Mouse (Mus musculus): ENCODE results near the gene Pou2f1. TPM values are rescaled to one million over a fixed set of nuclear protein-coding genes. Genes with fewer than 3 reads are reported as not detected.

Gene Pou2f1
- polyA plus RNA-seq, 1 experiment, result 6.3 TPM

DNA sequence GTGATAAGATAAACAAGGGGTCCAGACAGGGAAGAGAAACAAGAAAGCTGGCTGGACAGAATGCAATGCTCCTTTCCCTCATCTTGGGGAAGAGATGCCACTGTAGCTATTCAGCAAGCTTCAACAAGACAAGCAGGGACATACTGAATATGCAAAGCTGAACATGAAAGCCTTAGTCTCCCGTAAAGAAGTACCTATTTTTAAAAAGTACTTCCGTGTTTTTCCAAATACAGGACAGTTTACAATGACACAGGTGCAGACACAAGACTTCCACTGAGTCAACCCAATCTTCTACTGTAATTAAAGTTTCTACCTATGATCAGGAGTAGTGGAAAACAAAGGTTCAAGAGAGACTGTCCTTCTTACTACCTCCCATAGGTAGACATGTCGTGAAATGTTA is 72.0 kb downstream of the Pou2f1 start:
- no peak for TF ChIP-seq CTCF (IDR thresholded peaks at IDR 0.05; ENCODE audit: borderline replicate concordance, insufficient read depth, low read length)
- no peak for TF ChIP-seq POLR2A (IDR thresholded peaks at IDR 0.05; ENCODE audit: low read depth, low read length)
- H3K4me1 ChIP-seq (ENCODE audit: control insufficient read depth, insufficient read depth, low read length), result no peaks in the 10 kb centered on the region
- H3K27ac ChIP-seq (ENCODE audit: insufficient read depth, low read length), result no peak overlapping the region

DNA sequence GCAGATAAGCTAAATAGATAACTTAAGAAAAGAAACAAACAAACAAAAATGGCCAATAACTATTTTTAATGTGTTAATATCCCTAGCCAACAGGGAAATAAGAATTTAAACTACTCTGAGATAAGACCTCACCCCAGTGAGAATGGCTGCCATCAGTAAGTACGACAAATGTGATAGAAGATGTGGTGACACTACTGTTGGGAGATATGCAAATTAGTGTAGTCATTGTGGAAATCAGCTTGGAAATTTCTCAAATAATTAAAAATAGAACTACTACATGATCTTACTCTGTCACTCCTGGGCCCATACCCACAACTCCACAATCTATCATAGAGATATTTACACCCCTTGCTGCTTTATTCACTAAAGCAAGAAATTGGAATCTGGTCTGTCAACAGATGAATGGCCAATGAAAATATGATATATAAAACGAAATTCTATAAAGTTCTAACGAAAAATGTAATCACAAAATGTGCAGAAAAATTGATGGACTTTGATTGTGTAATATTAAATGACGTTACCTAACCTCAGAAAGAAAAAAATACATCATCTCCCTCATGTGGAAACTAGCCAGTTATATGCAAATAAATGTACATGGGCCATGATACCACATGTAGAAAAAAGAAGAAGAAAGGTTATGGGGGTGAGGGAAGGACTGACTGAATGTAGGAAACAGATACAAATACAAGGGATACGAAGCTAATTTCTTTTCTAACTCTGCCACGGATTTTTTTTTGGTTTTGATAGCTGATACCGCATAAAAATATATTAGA is 74.8 kb downstream of the Pou2f1 start:
- Histone ChIP-seq H3K4me1 (ENCODE audit: control insufficient read depth, insufficient read depth, low read length) (no peaks in the 10 kb centered on the region), H3K27ac (ENCODE audit: insufficient read depth, low read length) (no peak overlapping the region), H3K4me3 (ENCODE audit: insufficient read depth, low read length) (no peak overlapping the region)
- no peak for TF ChIP-seq CTCF (IDR thresholded peaks at IDR 0.05; ENCODE audit: borderline replicate concordance, insufficient read depth, low read length)
- TF ChIP-seq POLR2A (IDR thresholded peaks at IDR 0.05; ENCODE audit: low read depth, low read length), result no peak

More for the DNA sequence above, 72.0 kb downstream of the Pou2f1 start:
- no peak overlapping the region for H3K4me3 ChIP-seq (ENCODE audit: insufficient read depth, low read length)

DNA sequence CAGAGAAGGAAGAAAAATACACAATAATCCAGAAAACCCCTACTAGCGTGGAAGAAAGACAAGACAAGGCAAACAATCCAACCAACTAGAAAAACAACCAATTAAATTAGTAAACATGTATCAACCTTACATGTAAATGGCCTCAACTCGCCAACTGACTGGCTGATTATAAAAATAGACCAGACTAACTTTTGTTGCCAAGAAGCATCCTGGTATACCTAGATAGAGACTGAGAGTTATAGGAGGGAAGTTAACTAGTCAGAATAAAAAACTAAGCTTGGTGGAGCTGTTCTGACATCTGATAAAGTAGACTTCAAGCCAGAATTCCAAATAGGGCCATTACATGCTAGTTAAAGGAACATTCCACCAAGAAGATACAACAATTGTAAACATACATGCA is 77.3 kb downstream of the Pou2f1 start:
- TF ChIP-seq CTCF (IDR thresholded peaks at IDR 0.05; ENCODE audit: borderline replicate concordance, insufficient read depth, low read length) (no peak), POLR2A (IDR thresholded peaks at IDR 0.05; ENCODE audit: low read depth, low read length) (no peak)
- no peak overlapping the region for H3K4me3 ChIP-seq (ENCODE audit: insufficient read depth, low read length)
- no peak overlapping the region for H3K27ac ChIP-seq (ENCODE audit: insufficient read depth, low read length)
- H3K4me1 ChIP-seq (ENCODE audit: control insufficient read depth, insufficient read depth, low read length), result no peaks in the 10 kb centered on the region

DNA sequence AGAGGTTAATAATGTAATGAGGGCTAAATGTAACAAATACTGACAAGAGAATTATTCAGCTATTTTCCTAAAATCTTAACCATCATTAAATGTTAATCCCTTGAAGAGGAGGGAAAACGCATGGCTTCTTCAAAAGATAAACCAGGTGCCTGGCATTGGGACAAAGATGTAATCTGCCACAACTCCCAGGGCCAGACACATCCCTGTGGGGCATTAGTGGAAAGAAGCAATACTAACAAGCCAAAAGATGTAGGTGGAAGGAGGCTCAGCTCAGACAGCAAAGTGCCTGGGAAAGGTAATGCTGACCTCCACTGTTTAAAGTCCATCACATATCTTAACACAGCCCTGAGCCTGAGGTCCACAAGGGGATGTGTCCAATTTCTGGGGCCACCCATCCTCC is 80.0 kb downstream of the Pou2f1 start:
- TF ChIP-seq POLR2A (IDR thresholded peaks at IDR 0.05; ENCODE audit: low read depth, low read length), result no peak
- TF ChIP-seq CTCF (IDR thresholded peaks at IDR 0.05; ENCODE audit: borderline replicate concordance, insufficient read depth, low read length), result no peak
- Histone ChIP-seq H3K4me3 (ENCODE audit: insufficient read depth, low read length) (no peak overlapping the region), H3K4me1 (ENCODE audit: control insufficient read depth, insufficient read depth, low read length) (no peaks in the 10 kb centered on the region), H3K27ac (ENCODE audit: insufficient read depth, low read length) (no peak overlapping the region)

DNA sequence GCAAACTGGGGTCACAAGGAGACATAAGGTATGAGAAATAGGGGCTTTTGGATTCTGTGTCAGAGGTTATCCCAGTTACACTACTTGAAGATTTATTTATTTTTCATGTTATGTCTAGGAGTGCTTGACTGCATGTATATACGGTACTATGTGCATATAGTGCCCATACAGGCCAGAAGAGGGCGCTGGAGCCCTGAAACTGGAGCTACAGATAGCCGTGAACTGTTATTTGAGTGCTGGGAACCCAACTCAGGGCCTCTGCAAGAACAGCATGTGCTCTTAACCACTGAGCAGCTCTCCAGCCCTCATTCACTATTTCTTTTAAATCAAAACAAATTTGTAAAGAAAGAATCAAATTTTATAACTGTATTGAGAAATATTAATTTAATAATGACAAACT is 81.5 kb downstream of the Pou2f1 start:
- no peak for TF ChIP-seq CTCF (IDR thresholded peaks at IDR 0.05; ENCODE audit: borderline replicate concordance, insufficient read depth, low read length)
- no peak for TF ChIP-seq POLR2A (IDR thresholded peaks at IDR 0.05; ENCODE audit: low read depth, low read length)
- H3K27ac ChIP-seq (ENCODE audit: insufficient read depth, low read length), result no peak overlapping the region
- no peak overlapping the region for H3K4me3 ChIP-seq (ENCODE audit: insufficient read depth, low read length)
- H3K4me1 ChIP-seq (ENCODE audit: control insufficient read depth, insufficient read depth, low read length), result no peaks in the 10 kb centered on the region

DNA sequence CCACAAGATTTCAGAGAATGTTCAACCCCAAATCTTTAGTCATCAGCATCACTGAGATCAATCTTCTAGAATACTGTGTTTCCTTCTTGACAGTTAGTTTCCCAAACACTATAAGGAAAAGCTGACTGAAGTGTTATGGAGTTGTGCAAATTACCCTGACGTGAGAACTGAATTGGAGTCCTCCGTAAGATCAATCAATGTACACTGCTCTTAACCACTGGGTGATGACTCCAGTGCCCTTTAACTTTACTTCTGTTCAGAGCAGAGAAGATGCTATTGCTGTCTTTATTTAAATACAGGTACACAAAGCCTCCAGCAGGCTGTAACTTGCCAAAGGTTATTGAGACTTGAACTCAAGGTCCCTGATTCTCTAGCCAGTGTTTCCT is 88.1 kb downstream of the Pou2f1 start:
- TF ChIP-seq CTCF (IDR thresholded peaks at IDR 0.05; ENCODE audit: borderline replicate concordance, insufficient read depth, low read length) (no peak), POLR2A (IDR thresholded peaks at IDR 0.05; ENCODE audit: low read depth, low read length) (no peak)

DNA sequence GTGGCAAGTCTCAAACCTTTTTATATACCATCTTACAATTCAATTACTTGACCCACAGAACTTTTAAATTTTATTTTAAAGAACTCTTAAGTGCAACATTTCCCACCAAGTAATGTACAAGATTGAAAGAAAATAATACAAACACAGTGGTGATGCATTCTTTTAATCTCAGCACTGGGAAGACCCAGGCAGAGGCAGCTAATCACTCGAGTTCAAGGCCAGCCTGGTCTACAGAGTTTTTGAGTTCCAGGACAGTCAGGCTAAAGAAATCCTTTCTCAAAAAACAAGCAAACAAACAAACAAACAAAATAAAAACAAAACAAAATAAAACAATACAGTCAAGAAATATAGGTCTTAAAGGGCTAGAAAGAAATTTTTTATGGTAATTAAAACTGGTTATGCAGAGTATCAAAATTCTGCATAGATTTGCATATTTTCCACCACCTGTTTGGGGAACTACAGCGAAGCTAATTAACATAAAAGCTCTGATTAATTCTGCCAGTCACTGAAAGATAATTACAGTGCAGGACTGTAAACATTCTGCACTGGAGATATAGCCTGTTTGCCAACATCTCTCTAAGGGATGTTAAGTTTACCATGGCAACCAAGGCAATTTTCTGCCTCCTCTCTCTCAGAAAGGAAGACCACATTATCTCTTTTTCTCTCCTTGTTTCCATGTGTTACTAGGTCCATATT is 88.6 kb downstream of the Pou2f1 start:
- Histone ChIP-seq H3K4me3 (ENCODE audit: insufficient read depth, low read length) (no peak overlapping the region), H3K4me1 (ENCODE audit: control insufficient read depth, insufficient read depth, low read length) (no peaks in the 10 kb centered on the region), H3K27ac (ENCODE audit: insufficient read depth, low read length) (no peak overlapping the region)
- TF ChIP-seq CTCF (IDR thresholded peaks at IDR 0.05; ENCODE audit: borderline replicate concordance, insufficient read depth, low read length) (no peak), POLR2A (IDR thresholded peaks at IDR 0.05; ENCODE audit: low read depth, low read length) (no peak)

More for the DNA sequence above, 88.1 kb downstream of the Pou2f1 start:
- H3K4me1 ChIP-seq (ENCODE audit: control insufficient read depth, insufficient read depth, low read length), result no peaks in the 10 kb centered on the region
- H3K27ac ChIP-seq (ENCODE audit: insufficient read depth, low read length), result no peak overlapping the region
- H3K4me3 ChIP-seq (ENCODE audit: insufficient read depth, low read length), result no peak overlapping the region

DNA sequence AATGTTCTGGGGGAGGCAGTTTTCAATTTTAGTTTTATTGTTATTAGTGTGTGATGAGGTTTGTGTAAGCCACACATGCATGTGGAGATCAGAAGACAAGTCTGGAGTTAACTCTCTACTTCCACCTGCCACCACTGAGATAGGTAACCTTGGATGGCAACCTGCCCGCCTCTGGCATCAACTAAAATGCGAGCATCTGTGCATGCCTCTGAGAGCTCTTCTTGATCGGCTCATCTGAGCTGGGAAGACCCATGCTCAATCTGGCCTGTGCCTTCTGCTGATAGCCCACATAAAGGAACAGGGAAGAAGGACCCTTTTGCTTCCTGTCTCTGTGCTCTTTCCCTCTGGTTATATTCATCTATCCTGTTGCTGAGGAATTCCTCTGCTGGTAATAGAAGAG is 93.0 kb downstream of the Pou2f1 start:
- Histone ChIP-seq H3K27ac (ENCODE audit: insufficient read depth, low read length) (no peak overlapping the region), H3K4me1 (ENCODE audit: control insufficient read depth, insufficient read depth, low read length) (no peaks in the 10 kb centered on the region), H3K4me3 (ENCODE audit: insufficient read depth, low read length) (no peak overlapping the region)
- no peak for TF ChIP-seq CTCF (IDR thresholded peaks at IDR 0.05; ENCODE audit: borderline replicate concordance, insufficient read depth, low read length)
- no peak for TF ChIP-seq POLR2A (IDR thresholded peaks at IDR 0.05; ENCODE audit: low read depth, low read length)

DNA sequence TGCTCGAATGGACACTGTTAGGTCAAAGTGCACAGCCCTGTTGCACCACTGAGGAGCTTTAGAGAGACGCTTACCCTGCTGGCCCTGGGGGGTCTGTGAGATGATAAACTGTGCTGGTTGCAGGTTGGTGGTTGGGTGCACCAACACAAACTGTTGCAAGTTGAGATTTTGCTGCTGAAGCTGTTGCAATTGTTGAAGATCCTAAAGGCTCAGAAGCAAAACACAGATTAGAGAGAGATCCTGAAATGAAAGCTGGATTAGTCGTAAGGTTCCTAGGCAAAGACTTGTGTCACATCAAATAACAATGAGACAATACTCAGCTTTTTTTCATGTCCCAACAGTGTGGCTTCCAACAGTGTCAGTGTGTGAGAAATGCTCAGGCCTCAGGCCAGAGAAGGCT is 93.7 kb downstream of the Pou2f1 start:
- TF ChIP-seq CTCF (IDR thresholded peaks at IDR 0.05; ENCODE audit: borderline replicate concordance, insufficient read depth, low read length), result no peak
- TF ChIP-seq POLR2A (IDR thresholded peaks at IDR 0.05; ENCODE audit: low read depth, low read length), result no peak
- no peaks in the 10 kb centered on the region for H3K4me1 ChIP-seq (ENCODE audit: control insufficient read depth, insufficient read depth, low read length)
- no peak overlapping the region for H3K4me3 ChIP-seq (ENCODE audit: insufficient read depth, low read length)
- no peak overlapping the region for H3K27ac ChIP-seq (ENCODE audit: insufficient read depth, low read length)

DNA sequence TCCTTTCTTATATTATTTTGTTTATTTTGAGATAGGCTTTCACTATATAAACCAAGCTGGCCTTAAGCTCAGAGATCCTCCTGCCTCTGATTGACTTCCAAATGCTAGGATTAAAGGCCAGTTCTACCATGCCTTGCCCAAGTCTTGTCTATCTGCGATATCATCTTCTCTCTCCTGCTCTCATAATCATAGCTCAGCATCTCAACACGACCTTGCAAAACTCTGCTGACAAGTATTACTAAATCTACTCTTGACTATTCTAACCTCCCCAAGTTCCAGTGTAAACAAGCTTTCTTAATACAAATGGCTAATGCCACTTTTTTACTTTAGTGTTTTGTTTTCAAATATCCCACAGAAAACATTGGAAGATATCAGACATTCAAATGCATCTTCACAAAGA is 94.3 kb downstream of the Pou2f1 start:
- no peaks in the 10 kb centered on the region for H3K4me1 ChIP-seq (ENCODE audit: control insufficient read depth, insufficient read depth, low read length)
- TF ChIP-seq POLR2A (IDR thresholded peaks at IDR 0.05; ENCODE audit: low read depth, low read length) (no peak), CTCF (IDR thresholded peaks at IDR 0.05; ENCODE audit: borderline replicate concordance, insufficient read depth, low read length) (no peak)
- H3K4me3 ChIP-seq (ENCODE audit: insufficient read depth, low read length), result no peak overlapping the region
- H3K27ac ChIP-seq (ENCODE audit: insufficient read depth, low read length), result no peak overlapping the region

Data from embryonic fibroblast, embryonic 13.5 days (primary cell).